Mouse (Mus musculus) neural tube, embryonic 15.5 days (tissue): Measurements from ENCODE around the gene Slc25a19. TPM values are rescaled to one million over a fixed set of nuclear protein-coding genes. Genes with fewer than 3 reads are reported as not detected.

Source experiments
- ATAC-seq: fragments of 200-750 bp; cut with Nextera tagmentation; 2 replicates; pipeline ENCODE4 v1.8.0; 2017; ENCODE audit warnings: mild to moderate bottlenecking, moderate TSS enrichment, moderate library complexity; ENCODE audit not compliant: low FRiP score
- H3K27ac ChIP-seq: fragments of 300-500 bp; sonication (generic); replicated peaks from 2 replicates; pipeline ENCODE4 v1.5.1; 2015; ENCODE audit warnings: mild to moderate bottlenecking, inconsistent platforms
- H3K27me3 ChIP-seq: fragments of 300-500 bp; sonication (generic); replicated peaks from 2 replicates; pipeline ENCODE4 v1.6.1; 2015; ENCODE audit warnings: inconsistent platforms
- H3K36me3 ChIP-seq: fragments of 300-500 bp; sonication (generic); 2 replicates; pipeline ENCODE4 v1.6.1; 2015; ENCODE audit warnings: inconsistent platforms
- H3K4me1 ChIP-seq: fragments of 300-500 bp; sonication (generic); 2 replicates; pipeline ENCODE4 v1.6.1; 2015; ENCODE audit warnings: inconsistent platforms
- H3K4me2 ChIP-seq: fragments of 300-500 bp; sonication (generic); 2 replicates; pipeline ENCODE4 v1.6.1; 2015; ENCODE audit warnings: inconsistent platforms, mild to moderate bottlenecking, moderate library complexity
- H3K4me3 ChIP-seq: fragments of 300-500 bp; sonication (generic); replicated peaks from 2 replicates; pipeline ENCODE4 v1.5.1; 2015; ENCODE audit warnings: mild to moderate bottlenecking, inconsistent platforms
- H3K9ac ChIP-seq: fragments of 300-500 bp; sonication (generic); replicated peaks from 2 replicates; pipeline ENCODE4 v1.6.1; 2015; ENCODE audit warnings: mild to moderate bottlenecking, inconsistent platforms
- H3K9me3 ChIP-seq: fragments of 300-500 bp; sonication (generic); replicated peaks from 2 replicates; pipeline ENCODE4 v1.6.1; 2016; ENCODE audit warnings: inconsistent platforms
- WGBS: fragments of 180-500 bp; shearing (Covaris S2); methylation state at CpG from one replicate; pipeline ENCODE4 v1.1.7; 2015; ENCODE audit warnings: mixed read lengths; 5-methylcytosine and 5-hydroxymethylcytosine counted together
- polyA plus RNA-seq: library from polyadenylated mRNA; unstranded; fragments of >200 nt; fragmentation: Nextera tagmentation; extraction: Ambion mirVana; gene quantifications from 2 replicates; pipeline ENCODE4 v1.2.1, GENCODE M21; 2015

Slc25a19 gene
- polyA plus RNA-seq, 1 experiment from 2014 or later, result 52.8 TPM

GRCm38 (mm10) chr11:115604304-115604696, 23.8 kb downstream of the Slc25a19 start:
- Histone ChIP-seq H3K4me2 (peak overlapping the region; percentile 92), H3K9ac (peak overlapping the region; percentile 94), H3K36me3 (peaks cover 45% of the 10 kb centered on the region), H3K27ac (peak overlapping the region; percentile 95), H3K4me3 (peak overlapping the region; percentile 67), H3K9me3 (no peaks in the 10 kb centered on the region), H3K4me1 (peaks cover 38% of the 10 kb centered on the region), H3K27me3 (no peaks in the 10 kb centered on the region)
- WGBS, result 0% methylated on average over 26 of the region's 26 CpGs
- peak; percentile 48; the same call in 1 of the 2 replicates for ATAC-seq

GRCm38 (mm10) chr11:115603476-115604303, 24.4 kb downstream of the Slc25a19 start, which contains the start of the genes Mrps7 and Gga3:
Gene Mrps7 (plus strand): TSS chr11:115603925.
Gene Gga3 (minus strand): TSS chr11:115604051.
- H3K4me3 ChIP-seq, result peak within 1 kb of the TSS; percentile 67
- no peaks in the 10 kb centered on the region for H3K9me3 ChIP-seq
- peaks cover 39% of the 10 kb centered on the region for H3K36me3 ChIP-seq
- under 1% methylated on average over 79 of the region's 93 CpGs for whole genome bisulfite sequencing
- peak within 1 kb of the TSS; percentile 95 for H3K27ac ChIP-seq
- H3K27me3 ChIP-seq, result no peaks in the 10 kb centered on the region
- H3K4me2 ChIP-seq, result peak within 1 kb of the TSS; percentile 92
- ATAC-seq, result peak; percentile 96
- peak within 1 kb of the TSS; percentile 94 for H3K9ac ChIP-seq
- H3K4me1 ChIP-seq, result peaks cover 38% of the 10 kb centered on the region

GRCm38 (mm10) chr11:115603128-115603475, 25.0 kb downstream of the Slc25a19 start:
- peaks cover 33% of the 10 kb centered on the region for H3K36me3 ChIP-seq
- peak overlapping the region; percentile 67 for H3K4me3 ChIP-seq
- H3K9me3 ChIP-seq, result no peaks in the 10 kb centered on the region
- peak overlapping the region; percentile 92 for H3K4me2 ChIP-seq
- no peak for ATAC-seq
- peaks cover 38% of the 10 kb centered on the region for H3K4me1 ChIP-seq
- peak overlapping the region; percentile 95 for H3K27ac ChIP-seq
- no peaks in the 10 kb centered on the region for H3K27me3 ChIP-seq
- H3K9ac ChIP-seq, result peak overlapping the region; percentile 94
- 4% methylated on average over 15 of the region's 15 CpGs for WGBS

GRCm38 (mm10) chr11:115601174-115601573, 26.9 kb downstream of the Slc25a19 start:
- no peak for ATAC-seq
- Histone ChIP-seq H3K4me2 (no peak overlapping the region), H3K27ac (no peak overlapping the region), H3K9me3 (no peaks in the 10 kb centered on the region), H3K4me3 (no peak overlapping the region), H3K27me3 (no peaks in the 10 kb centered on the region), H3K36me3 (peaks cover 27% of the 10 kb centered on the region), H3K9ac (no peak overlapping the region), H3K4me1 (peaks cover 38% of the 10 kb centered on the region)
- over 99% methylated on average over 4 of the region's 4 CpGs for WGBS

GRCm38 (mm10) chr11:115600743-115601142, 27.4 kb downstream of the Slc25a19 start:
- Histone ChIP-seq H3K9me3 (no peaks in the 10 kb centered on the region), H3K27ac (no peak overlapping the region), H3K4me1 (peaks cover 35% of the 10 kb centered on the region), H3K36me3 (peaks cover 27% of the 10 kb centered on the region), H3K4me2 (no peak overlapping the region), H3K27me3 (no peaks in the 10 kb centered on the region), H3K4me3 (no peak overlapping the region), H3K9ac (no peak overlapping the region)
- 96% methylated on average over 15 of the region's 15 CpGs for WGBS
- ATAC-seq, result no peak

GRCm38 (mm10) chr11:115599722-115600121, 28.4 kb downstream of the Slc25a19 start:
- Histone ChIP-seq H3K9ac (no peak overlapping the region), H3K4me3 (no peak overlapping the region), H3K4me1 (peaks cover 25% of the 10 kb centered on the region), H3K27me3 (no peaks in the 10 kb centered on the region), H3K9me3 (no peaks in the 10 kb centered on the region), H3K27ac (no peak overlapping the region), H3K36me3 (peaks cover 29% of the 10 kb centered on the region), H3K4me2 (no peak overlapping the region)
- 88% methylated on average over 7 of the region's 7 CpGs for WGBS
- ATAC-seq, result no peak

- no peaks in the 10 kb centered on the region for H3K9me3 ChIP-seq
- H3K4me1 ChIP-seq, result peaks cover 21% of the 10 kb centered on the region
- H3K9ac ChIP-seq, result no peak overlapping the region
- peaks cover 40% of the 10 kb centered on the region for H3K36me3 ChIP-seq
- no peak overlapping the region for H3K27ac ChIP-seq
- H3K4me2 ChIP-seq, result no peak overlapping the region
- ATAC-seq, result no peak
- H3K4me3 ChIP-seq, result no peak overlapping the region
- 83% methylated on average over 4 of the region's 4 CpGs for WGBS
- no peaks in the 10 kb centered on the region for H3K27me3 ChIP-seq
Measured at GRCm38 (mm10) chr11:115598309-115598708, 29.8 kb downstream of the Slc25a19 start.

GRCm38 (mm10) chr11:115595209-115595608, 32.9 kb downstream of the Slc25a19 start:
- Histone ChIP-seq H3K4me1 (no peaks in the 10 kb centered on the region), H3K4me3 (no peak overlapping the region), H3K27me3 (no peaks in the 10 kb centered on the region), H3K4me2 (no peak overlapping the region), H3K9ac (no peak overlapping the region), H3K27ac (no peak overlapping the region), H3K9me3 (no peaks in the 10 kb centered on the region), H3K36me3 (peaks cover 64% of the 10 kb centered on the region)
- no peak for ATAC-seq
- 96% methylated on average over 3 of the region's 3 CpGs for WGBS

- no peak overlapping the region for H3K4me3 ChIP-seq
- 90% methylated on average over 2 of the region's 2 CpGs for WGBS
Measured at GRCm38 (mm10) chr11:115590526-115591075, 37.5 kb downstream of the Slc25a19 start.

GRCm38 (mm10) chr11:115587984-115588383, 40.1 kb downstream of the Slc25a19 start:
- no peak overlapping the region for H3K4me2 ChIP-seq
- peaks cover 95% of the 10 kb centered on the region for H3K36me3 ChIP-seq
- ATAC-seq, result no peak
- no peak overlapping the region for H3K9ac ChIP-seq
- H3K9me3 ChIP-seq, result no peaks in the 10 kb centered on the region
- no peak overlapping the region for H3K4me3 ChIP-seq
- no peak overlapping the region for H3K27ac ChIP-seq
- no peaks in the 10 kb centered on the region for H3K4me1 ChIP-seq
- no peaks in the 10 kb centered on the region for H3K27me3 ChIP-seq
- 82% methylated on average over 9 of the region's 9 CpGs for WGBS

More at GRCm38 (mm10) chr11:115590526-115591075, 37.5 kb downstream of the Slc25a19 start:
- H3K36me3 ChIP-seq, result peaks cover 86% of the 10 kb centered on the region
- no peak overlapping the region for H3K27ac ChIP-seq
- ATAC-seq, result no peak
- H3K27me3 ChIP-seq, result no peaks in the 10 kb centered on the region
- no peak overlapping the region for H3K9ac ChIP-seq
- H3K4me2 ChIP-seq, result no peak overlapping the region
- no peaks in the 10 kb centered on the region for H3K4me1 ChIP-seq
- no peaks in the 10 kb centered on the region for H3K9me3 ChIP-seq

- Histone ChIP-seq H3K4me3 (no peak overlapping the region), H3K9ac (no peak overlapping the region), H3K4me1 (no peaks in the 10 kb centered on the region), H3K9me3 (no peaks in the 10 kb centered on the region), H3K36me3 (peaks cover 96% of the 10 kb centered on the region), H3K27me3 (no peaks in the 10 kb centered on the region), H3K4me2 (no peak overlapping the region), H3K27ac (no peak overlapping the region)
- 95% methylated on average over 9 of the region's 9 CpGs for WGBS
- ATAC-seq, result no peak
Measured at GRCm38 (mm10) chr11:115586403-115586802, 41.7 kb downstream of the Slc25a19 start.

GRCm38 (mm10) chr11:115585573-115586100, 42.5 kb downstream of the Slc25a19 start:
- WGBS, result 93% methylated on average over 7 of the region's 7 CpGs

More at GRCm38 (mm10) chr11:115585573-115586100, 42.5 kb downstream of the Slc25a19 start:
- no peaks in the 10 kb centered on the region for H3K4me1 ChIP-seq
- H3K27ac ChIP-seq, result no peak overlapping the region
- no peaks in the 10 kb centered on the region for H3K27me3 ChIP-seq
- H3K4me3 ChIP-seq, result no peak overlapping the region
- no peak overlapping the region for H3K9ac ChIP-seq
- H3K36me3 ChIP-seq, result peaks cover 96% of the 10 kb centered on the region
- no peak overlapping the region for H3K4me2 ChIP-seq
- no peaks in the 10 kb centered on the region for H3K9me3 ChIP-seq
- ATAC-seq, result no peak
